Mouse (Mus musculus): ENCODE measurements around the gene Tor1aip2.

- no peak for TF ChIP-seq CTCF (IDR thresholded peaks at IDR 0.05; ENCODE audit: low read depth, low read length)
- TF ChIP-seq GATA1 (IDR thresholded peaks at IDR 0.05; ENCODE audit: borderline replicate concordance, low read length): no peak
- TF ChIP-seq POLR2AphosphoS5 (IDR thresholded peaks at IDR 0.05; ENCODE audit: insufficient replicate concordance, low read depth, low read length): no peak
Measured at GRCm38 (mm10) chr1:156020402-156020801, 14.8 kb upstream of the Tor1aip2 start.
